Mouse (Mus musculus): ENCODE results near the gene Ugp2. TPM values are rescaled to one million over a fixed set of nuclear protein-coding genes. Genes with fewer than 3 reads are reported as not detected.
"Not testable (repeated sequence)": the region's sequence is repeated elsewhere in the genome, so short reads cannot be mapped to it uniquely, and the experiment has no call there.

Gene Ugp2
- polyA plus RNA-seq, 1 experiment from 2014 or later: 95.1 TPM

GRCm38 (mm10) chr11:21288153-21288552, 82.8 kb downstream of the Ugp2 start:
- not testable (repeated sequence) for H3K36me3 ChIP-seq; H3K9ac ChIP-seq; H3K4me1 ChIP-seq; ATAC-seq (ENCODE audit: borderline replicate concordance, extremely low read depth, low FRiP score, low TSS enrichment); H3K27me3 ChIP-seq; H3K27ac ChIP-seq; H3K9me3 ChIP-seq; H3K4me2 ChIP-seq; H3K4me3 ChIP-seq
- 94% methylated on average over 2 of the region's 2 CpGs for WGBS

- Histone ChIP-seq H3K4me2 (no peak overlapping the region), H3K27ac (no peak overlapping the region), H3K9me3 (no peaks in the 10 kb centered on the region), H3K9ac (no peak overlapping the region), H3K27me3 (no peaks in the 10 kb centered on the region), H3K36me3 (no peaks in the 10 kb centered on the region), H3K4me1 (no peaks in the 10 kb centered on the region), H3K4me3 (no peak overlapping the region)
- WGBS: 61% methylated on average over 3 of the region's 3 CpGs
- no peak for ATAC-seq (ENCODE audit: borderline replicate concordance, extremely low read depth, low FRiP score, low TSS enrichment)
Observed at GRCm38 (mm10) chr11:21286391-21286790, 84.6 kb downstream of the Ugp2 start.

- ATAC-seq (ENCODE audit: borderline replicate concordance, extremely low read depth, low FRiP score, low TSS enrichment): no peak
- 86% methylated on average over 2 of the region's 2 CpGs for WGBS
- Histone ChIP-seq H3K9ac (no peak overlapping the region), H3K36me3 (peaks cover 12% of the 10 kb centered on the region; the same call in 1 of the 2 replicates), H3K4me1 (no peaks in the 10 kb centered on the region), H3K4me2 (no peak overlapping the region), H3K9me3 (no peaks in the 10 kb centered on the region), H3K27ac (no peak overlapping the region), H3K4me3 (no peak overlapping the region), H3K27me3 (no peaks in the 10 kb centered on the region)
Observed at GRCm38 (mm10) chr11:21276151-21276550, 94.8 kb downstream of the Ugp2 start.

MicroRNAs encoded within 50 kb of the gene (microRNA counts, 519-probe panel; counts per million panel counts)
- microRNA mmu-miR-1933-3p (19.7 counts per million), microRNA mmu-miR-1933-5p (19.7 counts per million)

Small RNAs within 50 kb of the gene (microRNA-seq; reads per million reads assigned to microRNA genes)
- 1.5 reads per million for gene Mir1933

Other genes starting within 250 kb of the Ugp2 start
- 12.3 and 13.6 TPM in 2 replicates for gene Vps54, start 131.9 kb downstream of the Ugp2 start, polyA plus RNA-seq (2015; fragmentation: Nextera tagmentation; extraction: Ambion mirVana)
- gene Wdpcp, start 201.0 kb upstream of the Ugp2 start, polyA plus RNA-seq (2015; fragmentation: Nextera tagmentation; extraction: Ambion mirVana): 10.1 and 12.5 TPM in 2 replicates
- 406 and 436 TPM in 2 replicates for gene Mdh1, start 201.2 kb upstream of the Ugp2 start, polyA plus RNA-seq (2015; fragmentation: Nextera tagmentation; extraction: Ambion mirVana)